Mouse (Mus musculus) adrenal gland, adult 8-10 months (tissue): ENCODE data around the gene Fopnl. TPM values are rescaled to one million over a fixed set of nuclear protein-coding genes. Genes with fewer than 3 reads are reported as not detected.
A peak's percentile ranks its signal among the peaks of the same experiment; 100 is the strongest.

Source experiments
- DNase-seq: peaks from one replicate; pipeline ENCODE4 v3.0.0; 2022
- total RNA-seq, 4 experiments: library from RNA; stranded (reverse); gene quantifications; 2 replicates each; pipeline ENCODE4 v1.2.4; 2022

The Fopnl gene
- total RNA-seq: 10 to 100 TPM; 58.9 to 66.4 (median 62.7) TPM

DNA sequence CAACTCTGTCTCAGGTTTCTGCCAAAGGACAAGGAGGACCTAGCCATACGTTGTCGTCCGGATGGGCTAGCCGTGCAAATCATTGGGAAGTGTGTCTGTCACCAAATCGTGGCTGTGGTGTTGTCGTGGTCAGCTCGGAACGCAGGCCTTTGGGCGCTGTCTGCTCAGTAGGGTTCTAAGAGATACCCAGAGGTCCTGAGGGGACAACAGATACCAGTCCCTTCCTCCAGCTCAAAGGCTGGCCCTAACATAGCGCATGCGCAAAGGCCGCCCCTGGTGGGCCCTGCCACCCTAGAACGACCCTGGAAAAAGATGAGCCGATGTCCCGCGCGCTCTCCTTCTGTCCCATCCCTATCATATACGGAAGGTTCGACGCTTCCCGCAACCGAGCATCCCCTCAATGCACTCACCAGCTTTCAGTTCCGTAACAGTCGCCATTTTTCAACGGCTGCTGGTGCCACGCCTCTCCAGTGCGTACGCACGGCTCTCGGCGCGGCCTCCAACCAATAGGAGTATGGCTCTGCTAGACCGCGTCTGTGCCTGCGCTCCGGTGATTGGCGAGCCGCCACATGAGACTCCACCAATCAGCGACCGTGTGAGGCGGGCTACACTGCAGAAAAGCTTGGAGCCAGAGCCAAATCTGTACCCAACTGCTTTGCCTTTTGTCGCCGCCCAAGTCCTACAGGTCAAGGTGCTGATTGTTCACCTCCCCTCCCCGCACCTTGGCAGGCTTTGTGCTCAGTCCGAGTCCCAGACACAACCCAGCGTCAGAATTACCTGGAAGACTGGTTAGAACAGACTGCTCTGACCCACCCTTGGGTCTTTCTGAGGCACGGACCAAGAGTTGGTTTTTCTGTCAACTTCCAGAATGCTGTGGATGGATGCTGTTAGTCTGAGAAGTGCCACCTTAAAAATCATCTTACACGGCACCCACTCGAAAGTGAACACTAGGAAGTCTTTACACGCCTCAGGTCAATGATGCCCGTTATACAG lies at the start of gene Fopnl:
Gene Fopnl (minus strand): TSS at position 522 of the 993 bp plus-strand sequence.
- DNase-seq: peak; percentile 96

GRCm38 (mm10) chr16:14366017-14366416 lies 48.8 kb upstream of the Fopnl start:
- no peak for DNase-seq

DNA sequence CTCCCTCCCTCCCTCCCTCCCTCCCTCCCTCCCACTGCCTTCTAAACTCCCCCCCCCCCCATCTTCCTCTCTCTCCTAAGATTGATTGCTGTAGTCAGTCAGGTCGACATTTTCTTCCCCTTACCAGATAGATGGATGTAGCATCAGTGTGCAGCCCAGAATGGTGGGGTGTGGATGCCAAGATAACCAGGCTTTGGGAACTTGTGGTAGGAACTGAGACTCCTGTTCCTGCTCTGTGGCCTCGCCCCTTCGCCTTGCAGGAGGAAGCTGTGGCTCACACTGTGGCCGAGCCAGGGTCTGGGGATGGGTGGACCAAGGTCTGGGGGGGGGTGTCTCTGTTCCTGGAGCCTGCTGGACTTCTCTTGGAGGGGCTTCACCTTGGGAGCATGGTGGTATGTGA lies 48.3 kb upstream of the Fopnl start:
- no peak for DNase-seq

GRCm38 (mm10) chr16:14364066-14364465 lies 46.9 kb upstream of the Fopnl start:
- DNase-seq: no peak

DNA sequence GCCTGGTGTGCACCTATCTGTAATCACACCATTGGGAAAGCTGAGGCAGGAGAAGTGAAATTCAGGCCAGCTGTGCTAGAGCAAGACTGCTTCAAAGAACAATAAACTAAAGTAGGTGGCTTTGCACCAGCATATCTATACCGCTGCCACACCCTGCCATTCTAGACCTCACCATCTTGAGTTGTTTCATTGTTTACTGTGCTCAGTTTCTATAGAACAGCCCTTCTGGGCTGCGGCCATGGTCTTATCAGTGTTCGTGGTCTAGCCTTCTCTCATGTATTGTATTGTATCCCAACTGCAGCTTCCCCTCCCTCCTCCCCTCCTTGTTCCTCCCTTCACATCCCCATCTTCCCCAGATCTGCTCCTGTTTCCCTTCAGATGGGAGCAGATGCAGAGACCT lies 46.3 kb upstream of the Fopnl start:
- DNase-seq: no peak

DNA sequence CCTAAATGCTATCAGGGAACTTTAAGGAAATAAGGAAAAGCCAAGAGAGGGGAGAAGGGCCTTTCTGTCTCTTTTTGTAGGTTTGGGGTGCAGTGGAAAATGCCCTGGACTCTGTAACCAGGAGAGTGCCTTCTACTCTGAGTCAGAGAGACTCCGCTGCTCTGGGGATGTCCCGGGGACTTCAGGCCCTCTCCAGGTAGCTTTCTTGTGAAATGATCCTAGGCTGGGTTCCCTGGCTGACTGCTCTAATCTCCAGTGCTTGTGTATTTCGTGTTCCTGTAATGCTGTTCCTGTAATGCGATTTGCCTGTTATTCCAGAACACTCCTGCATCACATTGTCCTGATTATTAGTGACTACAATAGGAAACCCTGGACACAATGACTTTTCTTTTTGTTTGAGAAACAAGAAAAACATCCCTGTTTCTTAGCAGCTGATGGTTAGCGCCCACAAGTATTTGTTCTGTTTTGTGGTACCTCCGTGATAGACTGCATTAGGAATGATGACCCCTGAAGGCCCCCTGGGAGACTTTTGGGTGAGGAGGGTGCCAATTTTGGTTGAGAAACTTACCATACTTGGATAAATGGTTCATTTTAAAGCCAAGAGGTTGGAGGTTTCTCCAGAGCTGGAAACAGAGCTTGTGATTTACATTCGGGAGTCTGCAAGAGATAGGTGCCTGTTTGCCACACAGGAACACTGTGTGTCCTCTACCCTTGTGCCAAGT lies 45.1 kb upstream of the Fopnl start:
- no peak for DNase-seq

DNA sequence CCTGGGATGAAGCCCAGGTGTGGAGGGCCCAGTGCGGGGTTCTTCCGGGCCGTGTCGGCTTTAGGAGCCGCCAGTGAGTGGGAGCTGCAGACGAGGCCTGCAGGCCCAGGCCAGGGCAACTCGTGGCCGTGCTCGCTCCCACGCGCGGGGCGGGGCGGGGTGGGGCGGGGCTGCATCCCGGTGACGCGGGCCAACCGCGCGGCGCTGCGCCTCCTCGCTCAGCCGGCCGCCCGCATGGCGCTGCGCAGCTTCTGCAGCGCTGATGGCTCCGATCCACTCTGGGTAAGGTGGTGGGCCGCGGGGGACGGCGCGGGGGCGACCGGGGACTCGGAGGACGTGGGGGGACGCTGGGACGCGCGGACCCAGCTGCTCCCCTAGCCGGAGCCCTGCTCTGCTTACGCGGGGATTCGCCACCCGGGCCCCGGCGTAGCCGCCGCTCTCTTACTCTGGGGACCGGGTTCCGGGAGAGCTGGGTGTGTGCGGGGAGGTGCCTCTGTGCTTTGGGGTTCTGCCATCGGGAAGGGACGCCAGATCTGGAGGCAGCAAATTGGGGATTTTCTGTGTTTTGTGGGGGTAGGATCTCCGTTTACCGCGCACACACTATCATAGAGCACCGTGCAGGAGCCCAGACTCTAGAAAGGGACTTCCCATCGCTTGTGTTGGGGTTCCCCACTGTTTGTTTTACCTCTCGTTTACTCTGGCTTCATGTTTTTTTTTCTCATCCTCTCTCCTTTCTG lies 44.3 kb upstream of the Fopnl start, which contains the start of gene Abcc1:
Gene Abcc1 (plus strand): TSS at position 197 of the 737 bp plus-strand sequence.
- peak; percentile 39 for DNase-seq

- no peak for DNase-seq
These were observed 43.7 kb upstream of the Fopnl start for GRCm38 (mm10) chr16:14360931-14361330.

GRCm38 (mm10) chr16:14358531-14358930 lies 41.3 kb upstream of the Fopnl start:
- DNase-seq: no peak

DNA sequence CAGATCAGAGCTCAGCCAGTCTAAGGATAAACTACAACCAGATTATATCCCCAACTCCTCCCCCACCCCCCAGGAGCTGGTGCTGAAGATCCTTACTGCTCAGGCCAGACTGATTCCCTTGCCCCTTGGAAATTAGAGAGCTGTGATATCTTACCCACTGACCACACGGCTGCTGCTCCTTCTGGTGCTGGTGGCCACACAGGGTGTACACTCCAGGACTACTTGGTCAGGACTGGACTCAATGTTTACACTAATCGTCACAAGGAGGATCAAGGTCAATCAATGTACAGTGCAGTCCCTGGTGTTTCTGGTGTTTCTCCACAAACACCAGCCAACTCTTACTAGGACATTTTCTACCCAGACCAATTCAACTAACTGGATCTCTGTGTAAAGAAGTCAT lies 40.7 kb upstream of the Fopnl start:
- no peak for DNase-seq

- DNase-seq: no peak
These were observed 35.5 kb upstream of the Fopnl start for GRCm38 (mm10) chr16:14352663-14353062.

- DNase-seq: no peak
These were observed 35.0 kb upstream of the Fopnl start for GRCm38 (mm10) chr16:14352234-14352633.

DNA sequence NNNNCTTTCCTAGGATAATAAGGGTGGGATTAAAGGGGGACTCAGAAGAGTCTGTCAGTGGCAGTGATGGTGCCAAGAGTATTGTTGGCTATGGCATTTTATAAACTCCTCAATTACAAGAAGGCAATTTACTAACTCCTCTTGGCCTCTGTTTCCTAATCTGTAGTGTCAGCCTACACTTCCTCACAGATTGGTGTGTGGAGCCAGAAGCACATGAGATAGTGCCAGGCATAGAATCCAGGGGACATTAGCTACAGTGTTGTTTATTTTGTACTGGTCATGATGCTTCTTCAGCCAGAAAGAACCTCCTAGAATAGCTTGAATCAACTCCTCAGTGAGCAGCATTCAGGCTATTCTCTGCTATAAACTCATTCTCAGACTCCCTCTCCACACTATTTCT lies 34.4 kb upstream of the Fopnl start:
- no peak for DNase-seq

- DNase-seq: no peak
These were observed 27.8 kb upstream of the Fopnl start for GRCm38 (mm10) chr16:14344967-14345366.

DNA sequence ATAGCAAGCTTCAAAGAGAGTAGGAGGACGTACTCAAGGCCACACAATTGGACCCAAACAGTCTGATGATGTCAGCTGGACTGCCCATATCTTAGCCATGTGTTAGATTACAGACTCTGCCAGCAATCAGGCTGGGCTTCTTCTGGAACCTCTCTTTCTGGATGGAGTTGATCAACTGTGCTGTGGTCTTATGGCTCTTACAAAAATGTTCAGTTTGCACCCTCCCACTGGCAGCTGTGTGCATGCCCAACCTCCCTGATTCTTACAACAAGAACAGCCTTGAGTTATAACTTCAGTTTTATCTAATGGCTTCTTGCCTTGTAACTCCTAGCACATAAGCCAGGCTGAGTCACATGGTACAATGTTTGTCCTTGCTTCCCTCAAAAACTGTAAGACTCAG lies 11.0 kb upstream of the Fopnl start:
- DNase-seq: no peak

GRCm38 (mm10) chr16:14320494-14320893 lies 3.3 kb upstream of the Fopnl start:
- no peak for DNase-seq

GRCm38 (mm10) chr16:14319681-14320080 lies 2.5 kb upstream of the Fopnl start:
- DNase-seq: no peak

DNA sequence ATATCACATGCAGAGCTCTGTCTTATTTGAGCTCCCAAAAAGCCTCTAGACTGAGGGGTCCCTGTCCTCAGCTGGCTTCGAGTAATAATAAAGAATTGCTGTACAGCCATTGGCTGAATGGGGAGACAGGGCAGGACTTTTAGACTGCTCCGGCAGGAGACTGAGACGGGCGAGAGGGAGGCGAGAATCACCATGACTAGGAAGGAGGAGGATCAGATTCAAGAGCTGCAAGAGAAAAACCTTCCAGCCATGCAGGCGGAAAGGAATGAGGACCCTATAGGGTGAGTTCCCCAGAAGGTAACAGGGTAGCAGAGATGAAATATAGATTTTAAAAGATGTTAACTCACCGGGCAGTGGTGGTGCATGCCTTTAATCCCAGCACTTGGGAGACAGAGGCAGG lies 4.3 kb downstream of the Fopnl start:
- DNase-seq: no peak

DNA sequence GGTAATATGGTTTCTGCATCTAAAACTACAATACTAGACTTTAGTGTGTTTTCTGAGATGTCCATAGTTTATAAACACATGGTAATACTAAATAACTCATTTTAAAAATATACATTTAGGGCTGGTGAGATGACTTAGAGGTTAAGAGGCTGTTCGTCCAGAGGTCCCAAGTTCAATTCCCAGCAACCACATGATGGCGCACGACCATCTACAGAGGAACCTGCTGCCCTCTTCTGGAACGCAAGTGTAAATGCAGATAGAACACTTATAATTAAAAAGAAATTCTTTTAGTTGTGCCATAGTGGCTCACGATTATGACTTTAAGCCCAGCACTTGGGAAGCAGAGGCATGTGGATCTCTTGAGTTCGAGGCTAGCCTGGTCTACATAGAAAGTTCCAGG lies 5.8 kb downstream of the Fopnl start:
- DNase-seq: no peak

- DNase-seq: no peak
These were observed 7.4 kb downstream of the Fopnl start for GRCm38 (mm10) chr16:14309833-14310232.

DNA sequence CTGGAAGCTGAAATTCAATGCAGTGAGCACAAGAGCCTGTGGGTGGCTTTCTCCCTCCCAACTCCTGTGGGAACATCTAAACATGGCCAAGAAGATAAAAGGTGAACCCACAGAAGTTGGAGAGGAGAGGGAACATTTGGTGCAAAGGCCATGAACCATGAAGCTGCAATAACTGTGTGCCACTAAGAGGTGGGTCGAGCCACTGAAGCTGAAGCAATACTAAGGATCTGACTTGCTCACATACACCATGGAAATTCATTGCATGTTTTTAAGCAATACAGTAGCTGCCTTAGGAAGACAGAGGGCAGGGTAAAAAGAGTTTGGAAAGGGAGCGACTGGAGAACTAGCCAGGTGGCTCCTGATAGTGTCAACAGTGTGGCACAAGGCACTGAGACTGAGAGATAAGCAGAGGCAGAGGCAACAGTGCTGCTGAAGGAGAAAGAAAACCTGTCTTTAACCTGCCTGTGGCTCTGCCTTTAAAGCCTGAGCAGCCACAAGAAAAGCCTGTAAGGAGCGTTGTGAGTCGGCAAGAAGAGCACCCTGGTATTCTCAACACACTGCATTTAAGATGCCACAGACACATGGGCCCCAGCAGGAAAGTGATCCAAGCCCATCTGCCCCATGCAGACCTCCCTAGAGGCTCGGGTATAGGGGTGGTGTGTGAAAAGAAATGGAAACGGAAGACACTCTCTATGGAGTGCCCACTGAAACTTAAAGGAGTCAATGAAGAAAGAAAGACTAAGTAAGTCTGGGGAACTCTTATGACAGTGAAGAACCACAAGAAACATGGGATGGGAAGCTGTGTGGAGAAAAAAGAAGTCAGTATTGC lies 8.7 kb downstream of the Fopnl start:
- DNase-seq: no peak

DNA sequence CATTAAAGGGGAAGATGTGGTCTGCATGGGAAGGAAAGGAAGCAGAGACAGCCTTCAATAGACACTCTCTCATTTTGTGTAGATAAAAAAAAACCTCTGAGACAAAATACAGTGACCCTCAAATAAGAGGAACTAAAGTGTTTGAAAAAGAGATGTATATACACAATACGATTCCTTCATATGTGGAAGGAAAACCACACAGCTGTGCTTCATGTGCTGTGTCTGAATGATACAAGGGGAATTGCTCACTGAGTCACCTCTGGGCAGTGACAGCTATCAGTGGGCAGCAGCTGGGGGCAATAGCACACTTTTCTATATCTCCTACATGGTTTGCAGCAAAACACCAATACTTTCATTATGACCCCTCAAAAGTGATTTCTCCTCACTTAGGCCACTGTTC lies 9.8 kb downstream of the Fopnl start:
- DNase-seq: no peak
